Mouse (Mus musculus) cerebellum, adult 2 months (tissue): ENCODE data around the gene Gm8653. TPM values are rescaled to one million over a fixed set of nuclear protein-coding genes. Genes with fewer than 3 reads are reported as not detected.
"Not testable (repeated sequence)": the region's sequence is repeated elsewhere in the genome, so short reads cannot be mapped to it uniquely, and the experiment has no call there.

ENCODE experiments used
- DNase-seq, 2 experiments: peaks; one replicate each; pipeline ENCODE4 v3.0.0; 2021
- H3K27ac ChIP-seq: fragments of 200-500 bp; 2 replicates; pipeline ENCODE4 v1.5.1; 2012; ENCODE audit warnings: low read length, control low read depth, inconsistent platforms; ENCODE audit not compliant: insufficient read depth
- H3K27me3 ChIP-seq: fragments of 200-500 bp; 2 replicates; pipeline ENCODE4 v1.6.1; 2012; ENCODE audit warnings: inconsistent platforms, mild to moderate bottlenecking, low read length, moderate library complexity; ENCODE audit not compliant: control insufficient read depth, insufficient read depth
- H3K4me1 ChIP-seq: fragments of 200-500 bp; 2 replicates; pipeline ENCODE4 v1.6.1; 2011; ENCODE audit warnings: low read length; ENCODE audit not compliant: control insufficient read depth, insufficient read depth
- H3K4me3 ChIP-seq: fragments of 200-500 bp; replicated peaks from 2 replicates; pipeline ENCODE3; 2011; ENCODE audit warnings: mild to moderate bottlenecking, low read depth, low read length, control low read depth; ENCODE audit not compliant: insufficient read depth
- WGBS: fragments of 180-500 bp; shearing (Covaris S2); methylation state at CpG from one replicate; pipeline ENCODE4 v1.1.7; 2018; 5-methylcytosine and 5-hydroxymethylcytosine counted together
- polyA plus RNA-seq: library from polyadenylated mRNA; depleted of rRNA; stranded (reverse); fragments of >200 nt; gene quantifications from 2 replicates; pipeline ENCODE4 v1.2.3, GENCODE M21; 2012; rRNA removed

Gene Gm8653
- polyA plus RNA-seq: not detected in 2 replicates

DNA sequence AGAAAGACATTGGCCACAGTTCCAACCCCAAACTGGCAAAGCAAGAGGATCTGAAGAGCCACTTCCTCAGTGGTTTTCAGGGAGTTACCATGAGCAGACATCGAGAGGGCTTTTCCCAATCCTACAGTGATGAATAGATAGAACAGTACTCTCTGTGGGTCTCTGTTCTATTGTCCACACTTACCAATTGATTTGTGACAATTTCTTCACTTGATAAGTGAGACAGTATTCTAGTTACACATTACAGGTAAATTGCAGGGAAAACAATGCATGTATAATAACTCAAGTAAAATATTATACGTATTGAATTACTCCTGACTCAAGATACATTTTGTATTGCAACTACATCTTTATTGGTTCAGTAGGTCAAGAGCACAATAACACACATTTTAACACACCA lies at the start of gene Gm8653:
Gene Gm8653 (minus strand): TSS at position 101 of the 400 bp plus-strand sequence.
- not testable (repeated sequence) for DNase-seq, H3K4me1 ChIP-seq, H3K27ac ChIP-seq, H3K4me3 ChIP-seq, H3K27me3 ChIP-seq
- WGBS: no CpG with 5 or more reads among the region's 2 CpGs

DNA sequence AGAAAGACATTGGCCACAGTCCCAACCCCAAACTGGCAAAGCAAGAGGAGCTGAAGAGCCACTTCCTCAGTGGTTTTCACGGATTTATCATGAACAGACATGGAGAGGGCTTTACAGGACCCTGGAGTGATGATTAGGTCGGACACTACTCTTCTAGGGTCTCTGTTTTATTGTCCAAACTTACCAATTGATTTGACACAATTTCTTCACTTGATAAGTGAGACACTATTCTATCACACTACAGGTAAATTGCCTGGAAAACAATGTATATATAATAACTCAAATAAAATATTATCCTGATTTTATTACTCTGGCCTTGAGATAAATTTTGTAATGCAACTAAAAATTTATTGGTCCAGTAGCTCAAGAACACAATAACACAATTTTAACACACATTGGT lies 28.3 kb upstream of the Gm8653 start, which contains the start of gene Gm8453:
Gene Gm8453 (minus strand): TSS at position 101 of the 400 bp plus-strand sequence.
- 8% methylated on average over 2 of the region's 2 CpGs for WGBS
- H3K4me3 ChIP-seq, H3K27me3 ChIP-seq, H3K27ac ChIP-seq, DNase-seq, H3K4me1 ChIP-seq: not testable (repeated sequence)

DNA sequence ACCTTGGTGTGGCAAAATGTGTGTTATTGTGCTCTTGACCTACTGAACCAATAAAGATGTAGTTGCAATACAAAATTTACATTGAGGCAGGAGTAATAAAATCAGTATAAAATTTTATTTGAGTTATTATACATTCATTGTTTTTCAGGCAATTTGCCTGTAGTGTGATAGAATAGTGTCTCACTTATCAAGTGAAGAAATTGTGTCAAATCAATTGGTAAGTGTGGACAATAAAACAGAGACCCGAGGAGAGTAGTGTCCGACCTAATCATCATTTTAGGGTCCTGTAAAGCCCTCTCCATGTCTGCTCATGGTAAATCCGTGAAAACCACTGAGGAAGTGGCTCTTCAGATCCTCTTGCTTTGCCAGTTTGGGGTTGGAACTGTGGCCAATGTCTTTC lies 12.0 kb downstream of the Gm8653 start, which contains the start of gene Vmn1r143:
Gene Vmn1r143 (plus strand): TSS at position 301 of the 400 bp plus-strand sequence.
- H3K4me3 ChIP-seq, DNase-seq, H3K27me3 ChIP-seq, H3K27ac ChIP-seq, H3K4me1 ChIP-seq: not testable (repeated sequence)
- WGBS: no CpG with 5 or more reads among the region's 3 CpGs

GRCm38 (mm10) chr7:22163935-22164334 lies 37.1 kb downstream of the Gm8653 start, which contains the start of gene Vmn1r142:
Gene Vmn1r142, minus strand, starts transcription at chr7:22164035.
- WGBS: no CpG with 5 or more reads among the region's 3 CpGs
- not testable (repeated sequence) for H3K4me1 ChIP-seq, DNase-seq, H3K27ac ChIP-seq, H3K27me3 ChIP-seq, H3K4me3 ChIP-seq

Other genes with a start within 250 kb of the Gm8653 start
- not detected in 2 replicates for gene Vmn1r137, start 206.7 kb downstream of the Gm8653 start, polyA plus RNA-seq
- not detected in 2 replicates for gene Vmn1r138, start 172.4 kb downstream of the Gm8653 start, polyA plus RNA-seq
- gene Gm6176, start 145.0 kb downstream of the Gm8653 start, polyA plus RNA-seq: not detected in 2 replicates
- not detected in 2 replicates for gene Vmn1r139, start 132.2 kb downstream of the Gm8653 start, polyA plus RNA-seq
- not detected in 2 replicates for gene Gm16451, start 83.0 kb downstream of the Gm8653 start, polyA plus RNA-seq
- gene Gm10666, start 66.5 kb downstream of the Gm8653 start, polyA plus RNA-seq: not detected in 2 replicates
- gene Vmn1r142, start 37.2 kb downstream of the Gm8653 start, polyA plus RNA-seq: not detected in 2 replicates
- gene Vmn1r143, start 11.9 kb downstream of the Gm8653 start, polyA plus RNA-seq: not detected in 2 replicates
- gene Gm8453, start 28.2 kb upstream of the Gm8653 start, polyA plus RNA-seq: not detected in 2 replicates
- not detected in 2 replicates for gene Gm4187, start 128.5 kb upstream of the Gm8653 start, polyA plus RNA-seq
- not detected in 2 replicates for gene Gm8660, start 169.8 kb upstream of the Gm8653 start, polyA plus RNA-seq
- gene Vmn1r148, start 212.3 kb upstream of the Gm8653 start, polyA plus RNA-seq: not detected in 2 replicates
- gene Vmn1r149, start 237.0 kb upstream of the Gm8653 start, polyA plus RNA-seq: not detected in 2 replicates